Mouse (Mus musculus) hindlimb bud, embryonic 11.5 days (tissue): ENCODE measurements around the gene Foxj3.
"Not testable (repeated sequence)": the region's sequence is repeated elsewhere in the genome, so short reads cannot be mapped to it uniquely, and the experiment has no call there.

Source experiments
- DNase-seq: peaks from one replicate; pipeline ENCODE4 v3.0.0-alpha.2; 2012; ENCODE audit warnings: low read depth, low spot score; ENCODE audit errors: extremely low spot score

The Foxj3 gene

DNA sequence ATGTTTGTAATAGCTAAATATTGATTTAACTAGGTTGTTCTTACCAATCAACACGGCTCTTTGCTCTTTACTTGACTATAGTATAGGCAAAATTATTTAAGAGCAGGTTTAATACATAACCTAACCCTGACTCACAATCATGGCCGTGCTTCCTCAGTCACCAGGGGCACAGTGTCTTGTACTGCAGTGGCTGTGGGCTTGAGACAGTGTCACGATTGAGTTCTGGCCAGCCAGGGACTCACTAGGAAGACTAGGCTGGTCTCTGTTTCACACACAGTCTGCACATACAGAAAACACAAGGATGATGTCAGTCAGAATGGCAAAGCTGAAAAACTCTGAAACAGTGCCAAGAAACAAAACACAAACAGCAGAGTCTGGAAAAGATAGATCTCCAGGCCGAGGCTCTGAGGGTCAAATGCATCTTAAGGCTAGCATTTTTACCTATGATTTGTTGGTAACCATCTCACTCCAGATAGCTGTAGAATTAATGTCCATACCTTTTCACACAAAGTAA is 29.6 kb downstream of the Foxj3 start:
- DNase-seq, result no peak

DNA sequence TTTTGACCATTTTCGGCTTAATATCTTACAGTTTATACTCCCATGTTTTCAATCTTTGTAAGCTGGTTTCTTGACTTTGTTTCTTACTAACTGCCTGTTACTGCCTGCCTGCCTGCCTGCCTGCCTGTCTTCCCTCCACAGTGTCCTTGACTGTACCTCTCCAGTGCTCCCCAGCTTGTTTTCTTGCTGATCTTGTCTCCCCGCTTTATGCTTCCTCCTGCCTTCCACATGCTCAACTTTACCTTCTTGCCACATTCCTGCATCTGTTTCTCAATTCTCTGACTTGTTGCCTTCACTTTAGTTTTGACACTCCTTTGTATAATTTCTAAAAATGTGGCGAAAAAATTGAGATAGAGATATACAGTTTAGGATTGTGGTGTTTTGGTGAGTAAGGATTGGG is 35.9 kb downstream of the Foxj3 start:
- no peak for DNase-seq

DNA sequence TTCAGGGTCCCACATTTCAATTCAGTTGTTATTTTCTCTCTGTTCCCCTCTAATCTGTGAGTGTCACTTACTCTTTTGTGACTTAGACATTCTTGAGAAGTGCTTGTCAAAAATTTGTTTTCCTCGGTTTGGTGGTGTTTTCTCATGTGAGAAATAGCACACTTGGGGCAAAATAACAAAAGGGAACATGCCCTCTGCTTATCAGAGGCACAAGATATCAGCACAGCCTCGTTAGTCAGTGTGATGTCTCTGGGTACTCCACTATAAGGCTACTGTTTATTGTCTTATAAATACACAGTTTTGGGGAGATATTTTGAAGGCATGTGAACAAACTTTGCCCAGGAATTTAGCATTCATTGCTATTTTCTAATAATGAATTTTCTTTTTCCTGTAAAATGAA is 37.7 kb downstream of the Foxj3 start:
- DNase-seq, result no peak

GRCm38 (mm10) chr4:119575459-119575858 is 38.7 kb downstream of the Foxj3 start:
- no peak for DNase-seq

DNA sequence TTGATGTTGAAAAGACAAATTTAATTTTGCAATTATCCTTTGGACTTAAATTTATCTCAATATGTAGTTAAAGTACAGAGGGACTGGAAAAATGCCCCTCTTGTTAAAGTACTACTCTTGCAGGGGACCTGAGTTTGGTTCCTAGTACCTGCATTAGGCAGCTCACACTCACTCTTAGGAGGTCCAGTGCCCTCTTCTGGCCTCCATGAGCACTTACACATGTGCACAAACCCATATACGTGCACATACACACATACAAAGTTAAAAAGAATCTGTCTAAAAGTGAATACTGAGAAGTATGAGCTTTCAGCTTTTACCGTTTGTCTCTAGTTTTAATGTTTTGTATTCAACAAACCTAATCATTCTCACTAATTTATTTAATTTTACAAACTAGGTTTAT is 51.2 kb downstream of the Foxj3 start:
- DNase-seq, result no peak

DNA sequence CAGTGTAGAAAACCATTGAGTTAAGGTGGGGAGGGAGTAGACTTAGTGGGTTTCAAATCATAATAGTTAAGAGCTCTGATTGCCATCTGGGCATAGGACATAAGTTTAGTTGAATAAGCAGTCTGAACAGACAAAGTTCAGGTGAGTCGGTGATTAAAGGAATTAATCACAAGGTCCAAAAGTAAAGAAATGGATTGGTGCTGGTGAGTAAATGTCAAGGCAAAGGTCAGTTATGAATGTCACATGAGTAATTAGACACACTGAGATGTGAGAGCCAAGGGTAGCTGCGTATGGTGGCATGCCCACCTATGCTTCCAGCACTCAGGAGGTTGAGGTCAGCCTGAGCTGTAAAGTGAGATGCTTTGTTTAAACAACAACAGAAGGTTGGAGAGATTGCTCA is 52.6 kb downstream of the Foxj3 start:
- DNase-seq, result no peak

DNA sequence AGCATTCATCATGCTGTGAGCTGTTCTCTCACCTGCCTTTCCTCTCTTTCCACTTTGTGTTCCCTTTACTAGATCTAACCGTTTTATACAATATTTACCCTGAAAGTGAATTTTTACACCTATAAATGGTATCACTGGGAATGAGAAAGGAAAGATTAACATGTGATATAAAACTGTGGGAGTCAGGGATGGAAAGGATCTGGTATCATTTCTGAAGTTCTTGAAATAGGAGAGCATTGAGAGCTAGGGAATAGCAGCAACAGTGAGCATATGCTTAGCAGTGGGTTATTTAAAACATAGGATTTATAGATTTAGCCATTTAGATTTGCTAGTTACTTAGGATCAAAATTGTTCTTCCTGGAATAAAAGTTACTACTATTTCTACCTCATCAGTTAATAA is 53.2 kb downstream of the Foxj3 start:
- no peak for DNase-seq

DNA sequence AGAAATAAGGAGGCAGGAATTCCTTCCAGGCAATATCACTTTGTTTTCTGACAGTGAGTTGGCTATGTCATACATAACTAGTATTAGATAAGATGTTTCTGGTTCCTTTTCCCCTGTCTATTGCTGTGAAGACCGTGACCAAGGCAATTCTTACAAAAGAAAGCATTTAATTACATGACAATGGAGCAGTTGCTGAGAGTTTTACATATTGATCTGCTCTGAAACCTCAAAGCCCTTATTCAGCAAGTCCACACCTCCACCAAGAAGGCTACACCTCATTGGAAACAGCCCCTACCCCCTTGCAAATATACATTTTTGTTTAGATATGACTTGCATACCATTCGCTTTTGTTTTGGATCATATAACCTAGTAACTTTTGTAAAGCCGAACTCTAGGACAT is 55.7 kb downstream of the Foxj3 start:
- no peak for DNase-seq

GRCm38 (mm10) chr4:119594331-119594730 is 57.5 kb downstream of the Foxj3 start:
- DNase-seq, result no peak

- no peak for DNase-seq
Measured at GRCm38 (mm10) chr4:119599605-119600004, 62.8 kb downstream of the Foxj3 start.

DNA sequence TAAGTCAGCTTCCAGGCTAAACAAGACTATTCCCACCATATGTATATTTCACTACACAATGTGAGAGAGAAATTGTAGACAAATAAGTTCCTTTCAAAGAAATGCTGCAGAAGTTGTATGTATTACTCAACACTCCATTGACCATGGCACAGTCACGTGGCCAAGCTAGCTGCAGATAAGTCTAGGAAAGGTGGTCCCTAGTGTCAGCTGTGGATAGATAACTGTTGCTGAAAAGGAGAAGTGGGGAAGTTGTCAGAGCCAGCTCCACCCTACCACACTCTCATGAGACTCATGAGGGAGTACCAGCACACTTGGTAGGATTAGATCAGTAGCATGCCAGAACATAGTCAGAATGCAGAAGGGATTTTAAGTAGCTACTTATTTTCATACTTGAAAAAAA is 72.7 kb downstream of the Foxj3 start:
- DNase-seq, result no peak

GRCm38 (mm10) chr4:119614078-119614477 is 77.3 kb downstream of the Foxj3 start:
- DNase-seq, result no peak

DNA sequence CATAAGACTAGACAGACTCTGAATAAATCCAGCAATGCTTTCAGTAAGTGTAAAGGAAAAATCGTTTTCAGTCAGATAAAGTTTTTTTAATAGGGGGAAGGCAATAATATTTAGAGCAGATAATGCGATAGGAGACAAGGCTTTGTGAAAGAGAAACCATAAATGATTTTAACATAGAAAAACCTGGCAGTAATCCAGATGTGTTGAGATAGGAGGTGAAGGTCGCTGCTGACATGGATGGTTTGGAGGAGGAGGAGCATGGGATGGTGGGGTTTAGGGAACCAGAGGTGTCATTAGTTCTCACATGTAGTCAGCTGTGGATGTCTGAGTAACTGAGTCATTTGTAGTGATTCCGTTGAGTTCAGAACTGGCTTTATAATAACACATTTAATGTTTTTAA is 77.9 kb downstream of the Foxj3 start:
- DNase-seq, result no peak

DNA sequence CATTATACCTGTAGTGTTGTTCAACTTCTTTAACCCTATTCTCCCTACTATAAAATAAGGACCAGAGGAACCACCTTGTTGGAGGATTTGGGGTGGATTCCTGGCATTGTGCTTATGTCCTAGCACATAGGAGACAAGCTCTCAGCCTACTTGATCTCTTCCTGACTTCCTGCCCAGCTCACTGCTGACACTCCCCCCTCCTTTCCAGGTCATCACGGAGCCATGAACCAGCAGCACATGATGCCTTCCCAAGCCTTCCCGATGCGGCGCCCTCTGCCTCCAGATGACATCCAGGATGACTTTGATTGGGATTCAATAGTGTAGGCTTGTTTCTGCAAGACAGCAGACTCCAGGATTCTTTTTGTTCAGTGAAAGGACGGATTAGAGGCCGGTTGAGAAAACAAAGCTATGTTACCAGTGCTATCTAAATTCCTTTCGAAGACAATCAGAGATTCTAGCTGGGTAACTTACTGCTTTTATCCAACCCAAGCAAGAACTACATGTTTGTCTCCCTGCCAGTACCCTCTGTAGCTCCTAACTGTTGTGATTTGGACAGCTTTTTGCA is 89.4 kb downstream of the Foxj3 start:
- DNase-seq, result no peak

GRCm38 (mm10) chr4:119626876-119627275 is 90.1 kb downstream of the Foxj3 start:
- no peak for DNase-seq

DNA sequence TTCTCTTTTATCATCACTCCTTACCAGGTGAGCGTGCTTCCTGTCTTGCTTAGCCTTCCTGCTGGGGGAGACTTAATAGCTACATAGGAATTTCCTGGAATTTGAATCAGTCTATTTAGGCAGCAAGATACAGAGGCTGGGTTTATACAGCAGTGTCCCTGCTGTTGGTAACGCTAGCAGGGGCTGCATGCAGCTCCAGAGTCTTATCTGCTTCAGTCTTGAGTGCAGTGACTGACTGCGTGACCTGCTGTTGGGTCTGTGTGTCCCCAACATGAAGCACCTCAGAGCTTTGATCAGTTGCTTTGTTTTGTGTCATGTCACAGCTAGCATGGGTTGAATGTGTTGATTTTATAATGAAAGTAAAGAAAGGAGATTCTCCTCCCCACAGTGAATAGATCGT is 90.5 kb downstream of the Foxj3 start:
- no peak for DNase-seq

DNA sequence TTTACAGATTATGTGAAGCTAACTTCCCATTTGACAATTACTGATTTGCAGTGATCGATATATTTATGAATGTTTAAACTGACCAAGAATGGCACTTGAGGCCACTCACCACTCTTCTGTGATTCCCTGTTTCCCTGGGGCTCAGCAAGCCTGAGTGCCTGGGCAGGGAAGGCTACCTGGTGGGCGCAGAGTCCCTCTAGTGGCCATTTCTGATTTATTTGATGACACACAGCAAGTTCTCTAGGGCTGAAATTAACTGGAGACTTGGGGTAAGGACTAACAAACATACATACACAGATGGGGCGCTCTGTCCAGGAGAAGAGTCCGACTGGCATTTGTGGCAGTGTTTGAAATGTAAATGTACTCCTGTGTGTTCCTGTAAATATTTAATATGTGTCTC is 91.6 kb downstream of the Foxj3 start:
- not testable (repeated sequence) for DNase-seq

- DNase-seq, result no peak
Measured at GRCm38 (mm10) chr4:119631115-119631919, 94.5 kb downstream of the Foxj3 start.

- no peak for DNase-seq
Measured at GRCm38 (mm10) chr4:119632721-119633120, 95.9 kb downstream of the Foxj3 start.

- DNase-seq, result no peak
Measured at GRCm38 (mm10) chr4:119633342-119633741, 96.5 kb downstream of the Foxj3 start.

DNA sequence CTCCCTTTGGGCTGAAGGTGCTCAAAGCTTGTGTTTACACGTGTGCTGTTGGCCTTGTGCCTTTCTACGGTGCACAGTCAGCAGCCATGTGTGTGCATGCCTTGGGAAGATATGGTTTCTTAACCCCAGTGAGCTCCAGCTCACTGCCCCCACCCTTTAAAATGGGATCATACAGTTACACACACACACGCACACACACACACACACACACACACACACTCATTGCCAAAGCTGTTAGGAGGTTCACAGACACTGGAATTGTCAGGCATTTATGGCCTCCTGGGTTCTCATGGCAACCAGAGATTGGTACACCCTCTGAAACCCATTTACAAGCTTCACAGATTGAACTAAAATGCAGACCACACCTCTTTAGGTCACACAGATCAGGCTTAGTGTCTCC is 97.1 kb downstream of the Foxj3 start:
- DNase-seq, result no peak

GRCm38 (mm10) chr4:119634908-119635660 is 98.3 kb downstream of the Foxj3 start:
- no peak for DNase-seq
